Mouse (Mus musculus) spleen, embryonic (tissue): ENCODE results near the gene Xrcc1.
"Not testable (repeated sequence)": the region's sequence is repeated elsewhere in the genome, so short reads cannot be mapped to it uniquely, and the experiment has no call there.

Experiments used
- CTCF ChIA-PET: fragments of 350-600 bp; sonication (Branson Sonifier 250); formaldehyde crosslinking; loops from one replicate; lab custom pipeline; 2022; lab: Charles Lee

Xrcc1 gene

GRCm38 (mm10) chr7:24595464-24595863 lies 49.4 kb downstream of the Xrcc1 start:
- CTCF ChIA-PET = no interaction called here

GRCm38 (mm10) chr7:24598121-24598520 lies 52.0 kb downstream of the Xrcc1 start:
- CTCF ChIA-PET = no interaction called here

- CTCF ChIA-PET = interaction anchor here (0.6 to 1.8 kb wide), 4 partner anchors 43 to 214 kb away, joined by 3 to 8 read pairs (median 4); no protein-coding TSS in a partner anchor
Observed at GRCm38 (mm10) chr7:24599211-24600067, 53.4 kb downstream of the Xrcc1 start.

GRCm38 (mm10) chr7:24600941-24601597 lies 55.0 kb downstream of the Xrcc1 start:
- CTCF ChIA-PET = interaction anchor here (0.7 to 1.8 kb wide), 8 partner anchors 8 to 186 kb away, joined by 3 to 9 read pairs (median 6); partner anchors contain the start of gene Phldb3

GRCm38 (mm10) chr7:24605561-24605960 lies 59.5 kb downstream of the Xrcc1 start:
- CTCF ChIA-PET = interaction anchor here (1.0 to 1.4 kb wide), 2 partner anchors 10 to 48 kb away, joined by 3 to 4 read pairs; no protein-coding TSS in a partner anchor

GRCm38 (mm10) chr7:24606046-24606445 lies 60.0 kb downstream of the Xrcc1 start:
- CTCF ChIA-PET = no interaction called here

GRCm38 (mm10) chr7:24608017-24608416 lies 61.9 kb downstream of the Xrcc1 start:
- CTCF ChIA-PET = no interaction called here

GRCm38 (mm10) chr7:24608561-24608960 lies 62.5 kb downstream of the Xrcc1 start:
- CTCF ChIA-PET = no interaction called here

GRCm38 (mm10) chr7:24610144-24610878 lies 64.2 kb downstream of the Xrcc1 start, which contains the start of gene Phldb3:
Phldb3 (plus strand) TSS chr7:24610763.
- CTCF ChIA-PET = interaction anchor here (0.9 to 2.0 kb wide), 2 partner anchors 9 kb away, joined by 6 read pairs; no protein-coding TSS in a partner anchor

GRCm38 (mm10) chr7:24610879-24611494 lies 64.9 kb downstream of the Xrcc1 start:
- CTCF ChIA-PET = interaction anchor here (0.6 to 2.0 kb wide), 3 partner anchors 10 to 170 kb away, joined by 4 to 6 read pairs (median 4); no protein-coding TSS in a partner anchor

- CTCF ChIA-PET = interaction anchor here (0.6 to 2.0 kb wide), 3 partner anchors 10 to 171 kb away, joined by 4 to 6 read pairs (median 4); no protein-coding TSS in a partner anchor
Observed at GRCm38 (mm10) chr7:24611709-24612108, 65.6 kb downstream of the Xrcc1 start.

- CTCF ChIA-PET = interaction anchor here (0.7 to 2.0 kb wide), 2 partner anchors 11 to 50 kb away, joined by 4 to 6 read pairs; no protein-coding TSS in a partner anchor
Observed at GRCm38 (mm10) chr7:24612308-24612910, 66.3 kb downstream of the Xrcc1 start.

- CTCF ChIA-PET = interaction anchor here (0.6 kb wide), 2 partner anchors 10 to 350 kb away, joined by 4 to 9 read pairs; no protein-coding TSS in a partner anchor
Observed at GRCm38 (mm10) chr7:24614816-24615215, 68.7 kb downstream of the Xrcc1 start.

GRCm38 (mm10) chr7:24617763-24618162 lies 71.7 kb downstream of the Xrcc1 start:
- CTCF ChIA-PET = no interaction called here

- CTCF ChIA-PET = not testable (repeated sequence)
Observed at GRCm38 (mm10) chr7:24618374-24618773, 72.3 kb downstream of the Xrcc1 start.

GRCm38 (mm10) chr7:24619671-24620397 lies 73.7 kb downstream of the Xrcc1 start:
- CTCF ChIA-PET = no interaction called here

- CTCF ChIA-PET = no interaction called here
Observed at GRCm38 (mm10) chr7:24621193-24621592, 75.1 kb downstream of the Xrcc1 start.

GRCm38 (mm10) chr7:24622967-24623366 lies 76.9 kb downstream of the Xrcc1 start:
- CTCF ChIA-PET = interaction anchor here (1.0 kb wide), 1 partner anchor 20 kb away, joined by 4 read pairs; no protein-coding TSS in a partner anchor
